Mouse (Mus musculus) limb, embryonic 11.5 days (tissue): ENCODE measurements around the gene 2200002D01Rik. TPM values are rescaled to one million over a fixed set of nuclear protein-coding genes. Genes with fewer than 3 reads are reported as not detected.

ENCODE experiments used
- ATAC-seq: fragments of 200-750 bp; cut with Nextera tagmentation; 2 replicates; pipeline ENCODE4 v1.8.0; 2017; ENCODE audit warnings: low read depth; ENCODE audit not compliant: insufficient number of reproducible peaks, low FRiP score, low TSS enrichment
- DNase-seq: peaks from one replicate; pipeline ENCODE4 v3.0.0-alpha.2; 2015; ENCODE audit warnings: low spot score
- H3K27ac ChIP-seq: fragments of 300-500 bp; sonication (generic); replicated peaks from 2 replicates; pipeline ENCODE4 v1.5.1; 2014; ENCODE audit warnings: low read depth, mild to moderate bottlenecking, low read length
- H3K27me3 ChIP-seq: fragments of 300-500 bp; sonication (generic); 2 replicates; pipeline ENCODE4 v1.6.1; 2014; ENCODE audit warnings: mild to moderate bottlenecking, low read length, mixed read lengths; ENCODE audit not compliant: control insufficient read depth, insufficient read depth
- H3K36me3 ChIP-seq: fragments of 300-500 bp; sonication (generic); 2 replicates; pipeline ENCODE4 v1.6.1; 2014; ENCODE audit warnings: mild to moderate bottlenecking, low read length, moderate library complexity, mixed read lengths; ENCODE audit not compliant: control insufficient read depth, insufficient read depth
- H3K4me1 ChIP-seq: fragments of 300-500 bp; sonication (generic); 2 replicates; pipeline ENCODE4 v1.6.1; 2014; ENCODE audit warnings: low read length, mixed read lengths; ENCODE audit not compliant: control insufficient read depth, insufficient read depth
- H3K4me2 ChIP-seq: fragments of 300-500 bp; sonication (generic); 2 replicates; pipeline ENCODE4 v1.6.1; 2014; ENCODE audit warnings: low read depth, mild to moderate bottlenecking, moderate library complexity; ENCODE audit not compliant: severe bottlenecking
- H3K4me3 ChIP-seq: fragments of 300-500 bp; sonication (generic); 2 replicates; pipeline ENCODE4 v1.5.1; 2014; ENCODE audit warnings: low read depth, low read length
- H3K9ac ChIP-seq: fragments of 300-500 bp; sonication (generic); 2 replicates; pipeline ENCODE4 v1.6.1; 2014; ENCODE audit warnings: mild to moderate bottlenecking, low read length
- H3K9me3 ChIP-seq: fragments of 300-500 bp; sonication (generic); 2 replicates; pipeline ENCODE4 v1.6.1; 2016; ENCODE audit warnings: low read length; ENCODE audit not compliant: control insufficient read depth
- WGBS: fragments of 180-500 bp; shearing (Covaris S2); extraction: QIAGEN DNeasy Blood & Tissue Kit; methylation state at CpG from one replicate; pipeline ENCODE4 v1.1.7; 2014; 5-methylcytosine and 5-hydroxymethylcytosine counted together
- polyA plus RNA-seq: library from polyadenylated mRNA; unstranded; fragments of >200 nt; fragmentation: Nextera tagmentation; extraction: Ambion mirVana; gene quantifications from 2 replicates; pipeline ENCODE4 v1.2.1, GENCODE M21; 2014

Gene 2200002D01Rik
- polyA plus RNA-seq, 1 experiment from 2014 or later = 2.3 TPM

- Histone ChIP-seq H3K4me3 (no peak overlapping the region), H3K9ac (no peak overlapping the region), H3K9me3 (no peaks in the 10 kb centered on the region), H3K4me2 (no peak overlapping the region), H3K27ac (no peak overlapping the region), H3K36me3 (no peaks in the 10 kb centered on the region), H3K27me3 (peaks cover 3% of the 10 kb centered on the region; the same call in 1 of the 2 replicates), H3K4me1 (peaks cover 30% of the 10 kb centered on the region)
- 22% methylated on average over 11 of the region's 11 CpGs for WGBS
- no peak for ATAC-seq
- no peak for DNase-seq
Observed at GRCm38 (mm10) chr7:29290691-29291485, 42.6 kb upstream of the 2200002D01Rik start.

GRCm38 (mm10) chr7:29289856-29290255 lies 41.6 kb upstream of the 2200002D01Rik start:
- Histone ChIP-seq H3K4me3 (no peak overlapping the region), H3K27me3 (peaks cover 3% of the 10 kb centered on the region; the same call in 1 of the 2 replicates), H3K9me3 (no peaks in the 10 kb centered on the region), H3K4me2 (peak overlapping the region; percentile 79; the same call in 1 of the 2 replicates), H3K9ac (no peak overlapping the region), H3K4me1 (peaks cover 30% of the 10 kb centered on the region), H3K27ac (no peak overlapping the region), H3K36me3 (no peaks in the 10 kb centered on the region)
- no peak for ATAC-seq
- WGBS = 64% methylated on average over 6 of the region's 6 CpGs
- DNase-seq = no peak

GRCm38 (mm10) chr7:29288942-29289638 lies 40.8 kb upstream of the 2200002D01Rik start, which contains the start of gene Ppp1r14a:
TSS of gene Ppp1r14a (plus strand) at chr7:29289308.
- H3K9me3 ChIP-seq = no peaks in the 10 kb centered on the region
- H3K27ac ChIP-seq = no peak within 1 kb of the TSS
- H3K36me3 ChIP-seq = no peaks in the 10 kb centered on the region
- peaks cover 30% of the 10 kb centered on the region for H3K4me1 ChIP-seq
- peak within 1 kb of the TSS; percentile 38 for H3K9ac ChIP-seq
- peaks cover 3% of the 10 kb centered on the region; the same call in 1 of the 2 replicates for H3K27me3 ChIP-seq
- whole genome bisulfite sequencing = under 1% methylated on average over 54 of the region's 59 CpGs
- peak within 1 kb of the TSS; percentile 53 for H3K4me3 ChIP-seq
- DNase-seq (peak; percentile 92), ATAC-seq (no peak)
- H3K4me2 ChIP-seq = peak within 1 kb of the TSS; percentile 79

GRCm38 (mm10) chr7:29288079-29288478 lies 39.8 kb upstream of the 2200002D01Rik start:
- no peaks in the 10 kb centered on the region for H3K36me3 ChIP-seq
- no peak for ATAC-seq
- H3K4me3 ChIP-seq = no peak overlapping the region
- WGBS = 92% methylated on average over 2 of the region's 2 CpGs
- H3K4me1 ChIP-seq = peaks cover 24% of the 10 kb centered on the region
- peaks cover 3% of the 10 kb centered on the region; the same call in 1 of the 2 replicates for H3K27me3 ChIP-seq
- DNase-seq = no peak
- H3K4me2 ChIP-seq = no peak overlapping the region
- H3K9ac ChIP-seq = no peak overlapping the region
- no peak overlapping the region for H3K27ac ChIP-seq
- no peaks in the 10 kb centered on the region for H3K9me3 ChIP-seq

GRCm38 (mm10) chr7:29287481-29287880 lies 39.2 kb upstream of the 2200002D01Rik start:
- Histone ChIP-seq H3K36me3 (no peaks in the 10 kb centered on the region), H3K27ac (no peak overlapping the region), H3K9ac (no peak overlapping the region), H3K27me3 (peaks cover 6% of the 10 kb centered on the region), H3K4me3 (no peak overlapping the region), H3K9me3 (no peaks in the 10 kb centered on the region), H3K4me1 (peaks cover 18% of the 10 kb centered on the region), H3K4me2 (no peak overlapping the region)
- DNase-seq (no peak), ATAC-seq (no peak)
- 85% methylated on average over 7 of the region's 7 CpGs for WGBS

- 93% methylated on average over 6 of the region's 6 CpGs for WGBS
- peaks cover 14% of the 10 kb centered on the region for H3K27me3 ChIP-seq
- no peak for ATAC-seq
- H3K4me2 ChIP-seq = no peak overlapping the region
- no peaks in the 10 kb centered on the region for H3K4me1 ChIP-seq
- no peak overlapping the region for H3K27ac ChIP-seq
- H3K4me3 ChIP-seq = no peak overlapping the region
- DNase-seq = no peak
- H3K9ac ChIP-seq = no peak overlapping the region
- no peaks in the 10 kb centered on the region for H3K36me3 ChIP-seq
- H3K9me3 ChIP-seq = no peaks in the 10 kb centered on the region
Observed at GRCm38 (mm10) chr7:29284523-29284922, 36.3 kb upstream of the 2200002D01Rik start.

GRCm38 (mm10) chr7:29283876-29284275 lies 35.6 kb upstream of the 2200002D01Rik start:
- ATAC-seq = no peak

GRCm38 (mm10) chr7:29282074-29282554 lies 33.8 kb upstream of the 2200002D01Rik start:
- ATAC-seq = 0 out of 2 replicates have a peak, but pooled peaks have one; percentile 2

More at GRCm38 (mm10) chr7:29283876-29284275, 35.6 kb upstream of the 2200002D01Rik start:
- no peaks in the 10 kb centered on the region for H3K36me3 ChIP-seq
- no peak for DNase-seq
- no peak overlapping the region for H3K4me3 ChIP-seq
- peaks cover 12% of the 10 kb centered on the region for H3K27me3 ChIP-seq
- H3K9me3 ChIP-seq = no peaks in the 10 kb centered on the region
- 90% methylated on average over 4 of the region's 4 CpGs for WGBS
- no peak overlapping the region for H3K27ac ChIP-seq
- no peak overlapping the region for H3K9ac ChIP-seq
- no peak overlapping the region for H3K4me2 ChIP-seq
- no peaks in the 10 kb centered on the region for H3K4me1 ChIP-seq

More at GRCm38 (mm10) chr7:29282074-29282554, 33.8 kb upstream of the 2200002D01Rik start:
- peak overlapping the region; percentile 41 for H3K4me3 ChIP-seq
- no peaks in the 10 kb centered on the region for H3K36me3 ChIP-seq
- no peak for DNase-seq
- peak overlapping the region; percentile 77 for H3K9ac ChIP-seq
- H3K4me1 ChIP-seq = no peaks in the 10 kb centered on the region
- 10% methylated on average over 21 of the region's 21 CpGs for WGBS
- H3K27me3 ChIP-seq = peaks cover 12% of the 10 kb centered on the region
- peak overlapping the region; percentile 98 for H3K4me2 ChIP-seq
- no peak overlapping the region for H3K27ac ChIP-seq
- H3K9me3 ChIP-seq = no peaks in the 10 kb centered on the region
